Mouse (Mus musculus) G1E (cell line): ENCODE measurements around the gene 4930426L09Rik. TPM values are rescaled to one million over a fixed set of nuclear protein-coding genes. Genes with fewer than 3 reads are reported as not detected.
A peak's percentile ranks its signal among the peaks of the same experiment; 100 is the strongest.

Source experiments
- ATAC-seq: 2 replicates; pipeline ENCODE4 v1.8.0; 2016; ENCODE audit warnings: mild to moderate bottlenecking; ENCODE audit not compliant: insufficient number of reproducible peaks, poor library complexity, low FRiP score, severe bottlenecking; ENCODE audit errors: extremely low read depth
- DNase-seq: peaks from one replicate; pipeline ENCODE4 v3.0.0; 2012; ENCODE audit warnings: low spot score
- H3K27me3 ChIP-seq: 2 replicates; pipeline ENCODE4 v1.6.1; 2012; ENCODE audit warnings: mild to moderate bottlenecking, low read length, inconsistent platforms; ENCODE audit not compliant: insufficient read depth
- H3K36me3 ChIP-seq: replicated peaks from 2 replicates; pipeline ENCODE3; 2012; ENCODE audit warnings: mild to moderate bottlenecking, inconsistent platforms
- H3K4me1 ChIP-seq: 2 replicates; pipeline ENCODE4 v1.6.1; 2012; ENCODE audit warnings: low read depth, low read length, inconsistent platforms, mixed read lengths; ENCODE audit not compliant: insufficient read depth
- H3K4me3 ChIP-seq: 2 replicates; pipeline ENCODE4 v1.5.1; 2012; ENCODE audit warnings: low read depth, mild to moderate bottlenecking, inconsistent platforms, low read length, moderate library complexity, mixed read lengths
- H3K9me3 ChIP-seq: replicated peaks from 2 replicates; pipeline ENCODE4 v1.6.1; 2012; ENCODE audit warnings: inconsistent platforms
- CTCF ChIP-seq: IDR thresholded peaks from 2 replicates; pipeline ENCODE4 v1.5.1; 2012; ENCODE audit warnings: low read depth, low read length, inconsistent platforms, mixed read lengths
- GATA1 ChIP-seq: IDR thresholded peaks from 2 replicates; pipeline ENCODE4 v1.6.1; 2012; ENCODE audit warnings: borderline replicate concordance, low read length, inconsistent platforms, mixed read lengths
- GATA2 ChIP-seq: IDR thresholded peaks from 2 replicates; pipeline ENCODE4 v1.6.1; 2012; ENCODE audit warnings: low read depth, low read length, inconsistent platforms, borderline replicate concordance
- POLR2AphosphoS5 ChIP-seq: IDR thresholded peaks from 2 replicates; pipeline ENCODE4 v1.6.1; 2012; ENCODE audit warnings: low read depth, low read length, inconsistent platforms; ENCODE audit not compliant: insufficient replicate concordance
- TAL1 ChIP-seq: conservative IDR thresholded peaks from 2 replicates; pipeline ENCODE4 v1.6.1; 2012; ENCODE audit warnings: low read depth, low read length, inconsistent platforms, mixed read lengths
- polyA plus RNA-seq: library from polyadenylated mRNA; stranded (reverse); fragments of >175 nt; gene quantifications from 2 replicates; pipeline ENCODE4 v1.2.3, GENCODE M21; 2012
- total RNA-seq, 2 experiments: library from RNA; stranded (forward) in 1 of 2; stranded (reverse) in 1 of 2; fragments of 200-1000 nt in 1 of 2; fragments of >200 nt in 1 of 2; fragmentation: Nextera tagmentation in 1 of 2; gene quantifications; 2 replicates each; pipeline ENCODE4 v1.2.3; 2014 to 2017

Gene 4930426L09Rik
- total and polyA plus RNA-seq, 3 experiments: 0.36 to 8.7 (median 1.6) TPM

GRCm38 (mm10) chr2:18955671-18956070 lies 42.5 kb upstream of the 4930426L09Rik start:
- H3K36me3 ChIP-seq: peaks cover 22% of the 10 kb centered on the region
- DNase-seq (no peak), ATAC-seq (no peak)

GRCm38 (mm10) chr2:18956424-18956823 lies 41.7 kb upstream of the 4930426L09Rik start:
- peaks cover 97% of the 10 kb centered on the region for H3K4me1 ChIP-seq
- no peak for ATAC-seq
- no peak for DNase-seq

More at GRCm38 (mm10) chr2:18955671-18956070, 42.5 kb upstream of the 4930426L09Rik start:
- no peaks in the 10 kb centered on the region for H3K27me3 ChIP-seq
- H3K4me3 ChIP-seq: peak overlapping the region; percentile 20; the same call in 1 of the 2 replicates
- H3K9me3 ChIP-seq: no peaks in the 10 kb centered on the region
- TF ChIP-seq POLR2AphosphoS5 (no peak), GATA1 (no peak), TAL1 (no peak), CTCF (no peak), GATA2 (no peak)
- H3K4me1 ChIP-seq: peaks cover 97% of the 10 kb centered on the region

GRCm38 (mm10) chr2:18956945-18957344 lies 41.2 kb upstream of the 4930426L09Rik start:
- peaks cover 97% of the 10 kb centered on the region for H3K4me1 ChIP-seq
- H3K27me3 ChIP-seq: no peaks in the 10 kb centered on the region
- H3K36me3 ChIP-seq: peaks cover 26% of the 10 kb centered on the region
- TF ChIP-seq GATA1 (no peak), TAL1 (no peak), GATA2 (no peak), CTCF (no peak), POLR2AphosphoS5 (no peak)
- ATAC-seq: no peak
- H3K9me3 ChIP-seq: no peaks in the 10 kb centered on the region
- H3K4me3 ChIP-seq: no peak overlapping the region; the same call in 1 of the 2 replicates
- no peak for DNase-seq

More at GRCm38 (mm10) chr2:18956424-18956823, 41.7 kb upstream of the 4930426L09Rik start:
- no peaks in the 10 kb centered on the region for H3K27me3 ChIP-seq
- no peak overlapping the region; the same call in 1 of the 2 replicates for H3K4me3 ChIP-seq
- no peaks in the 10 kb centered on the region for H3K9me3 ChIP-seq
- TF ChIP-seq TAL1 (no peak), GATA2 (no peak), GATA1 (no peak), POLR2AphosphoS5 (no peak), CTCF (no peak)
- H3K36me3 ChIP-seq: peaks cover 22% of the 10 kb centered on the region

- Histone ChIP-seq H3K4me1 (peaks cover 98% of the 10 kb centered on the region), H3K27me3 (no peaks in the 10 kb centered on the region), H3K4me3 (no peak overlapping the region), H3K36me3 (peaks cover 32% of the 10 kb centered on the region), H3K9me3 (no peaks in the 10 kb centered on the region)
- TF ChIP-seq POLR2AphosphoS5 (no peak), GATA2 (no peak), CTCF (no peak), GATA1 (no peak), TAL1 (no peak)
- ATAC-seq: no peak
- no peak for DNase-seq
These were observed 40.7 kb upstream of the 4930426L09Rik start for GRCm38 (mm10) chr2:18957459-18957858.

GRCm38 (mm10) chr2:18958044-18958443 lies 40.1 kb upstream of the 4930426L09Rik start:
- H3K36me3 ChIP-seq: peaks cover 36% of the 10 kb centered on the region
- TF ChIP-seq POLR2AphosphoS5: no peak
- TF ChIP-seq GATA2: no peak
- no peak for TF ChIP-seq GATA1
- TF ChIP-seq CTCF: no peak
- no peak for TF ChIP-seq TAL1
- DNase-seq: no peak

GRCm38 (mm10) chr2:18958501-18958900 lies 39.6 kb upstream of the 4930426L09Rik start:
- Histone ChIP-seq H3K4me3 (peak overlapping the region; percentile 45; the same call in 1 of the 2 replicates), H3K27me3 (no peaks in the 10 kb centered on the region), H3K4me1 (peaks cover 98% of the 10 kb centered on the region), H3K36me3 (peaks cover 40% of the 10 kb centered on the region), H3K9me3 (no peaks in the 10 kb centered on the region)
- ATAC-seq (no peak), DNase-seq (no peak)
- TF ChIP-seq TAL1 (no peak), GATA2 (no peak), POLR2AphosphoS5 (no peak), GATA1 (no peak), CTCF (no peak)

More at GRCm38 (mm10) chr2:18958044-18958443, 40.1 kb upstream of the 4930426L09Rik start:
- H3K9me3 ChIP-seq: no peaks in the 10 kb centered on the region
- ATAC-seq: no peak
- peak overlapping the region; percentile 14; the same call in 1 of the 2 replicates for H3K4me3 ChIP-seq
- no peaks in the 10 kb centered on the region for H3K27me3 ChIP-seq
- peaks cover 98% of the 10 kb centered on the region for H3K4me1 ChIP-seq
